Comparison of ENCODE assay signal across 8 mouse cellular contexts in genomic region chr7:35214442-35215222, GRCm38 (mm10). TPM values are rescaled to one million over a fixed set of nuclear protein-coding genes. Genes with fewer than 3 reads are reported as not detected.
DNase-seq lines count a peak whose midpoint lies in the region; ATAC-seq lines count a peak whose summit lies in the region.

No protein-coding gene starts in this region.

- no peaks in the 10 kb centered on the region; the same call in 1 of the 2 replicates for H3K27me3 ChIP-seq in kidney, embryonic 14.5 days (ENCODE audit: control insufficient read depth, insufficient read depth, low read length)
- peaks cover 23% of the 10 kb centered on the region for H3K27me3 ChIP-seq in forebrain, embryonic 10.5 days (ENCODE audit: poor library complexity, severe bottlenecking)
- H3K27me3 ChIP-seq in neural tube, embryonic 15.5 days (replicated peaks) = no peaks in the 10 kb centered on the region

- H3K4me1 ChIP-seq in kidney, embryonic 14.5 days (ENCODE audit: control insufficient read depth, insufficient read depth, low read length) = peaks cover 13% of the 10 kb centered on the region; the same call in 1 of the 2 replicates
- H3K4me1 ChIP-seq in forebrain, embryonic 10.5 days = peaks cover 36% of the 10 kb centered on the region
- H3K4me1 ChIP-seq in neural tube, embryonic 15.5 days = peaks cover 30% of the 10 kb centered on the region

- H3K4me2 ChIP-seq in kidney, embryonic 14.5 days (replicated peaks; ENCODE audit: low read depth, low read length) = peak overlapping the region; percentile 92
- peak overlapping the region; percentile 78 for H3K4me2 ChIP-seq in neural tube, embryonic 15.5 days

- ATAC-seq in kidney, embryonic 14.5 days (ENCODE audit: low FRiP score, low TSS enrichment) = peak; percentile 68
- peak; percentile 64 for ATAC-seq in neural tube, embryonic 15.5 days (ENCODE audit: low FRiP score)
- no peak for ATAC-seq in CD4-positive, CD25-positive, alpha-beta regulatory T cell, adult 4 months

- no peaks in the 10 kb centered on the region for H3K9me3 ChIP-seq in kidney, embryonic 14.5 days (ENCODE audit: control insufficient read depth, low read length)
- no peaks in the 10 kb centered on the region for H3K9me3 ChIP-seq in forebrain, embryonic 10.5 days
- no peaks in the 10 kb centered on the region for H3K9me3 ChIP-seq in neural tube, embryonic 15.5 days (replicated peaks)

- under 1% methylated on average over 67 of the region's 79 CpGs for WGBS in kidney, embryonic 14.5 days
- 6% methylated on average over 79 of the region's 79 CpGs for WGBS in forebrain, embryonic 10.5 days
- WGBS in neural tube, embryonic 15.5 days = 1% methylated on average over 42 of the region's 79 CpGs

- no peak for DNase-seq in kidney, adult 18-20 months
- peak; percentile 35 to 49 for DNase-seq in adrenal gland, postnatal 36 days
- DNase-seq in forebrain, embryonic 10.5 days (ENCODE audit: extremely low spot score, low spot score) = peak; percentile 52
- DNase-seq in kidney, postnatal 14 days = peak; percentile 34
- no peak for DNase-seq in left cerebral cortex, postnatal 14 days (ENCODE audit: low spot score in 2 of 2)

- no peak overlapping the region; the same call in 1 of the 2 replicates for H3K27ac ChIP-seq in kidney, embryonic 14.5 days (ENCODE audit: low read depth, low read length)
- H3K27ac ChIP-seq in forebrain, embryonic 10.5 days = peak overlapping the region; percentile 95
- peak overlapping the region; percentile 89 for H3K27ac ChIP-seq in neural tube, embryonic 15.5 days (replicated peaks)

- H3K9ac ChIP-seq in kidney, embryonic 14.5 days (ENCODE audit: low read depth, low read length) = peak overlapping the region; percentile 87
- peak overlapping the region; percentile 95 for H3K9ac ChIP-seq in neural tube, embryonic 15.5 days (replicated peaks)

- H3K4me3 ChIP-seq in kidney, embryonic 14.5 days (ENCODE audit: low read length) = peak overlapping the region; percentile 65
- peak overlapping the region; percentile 85 for H3K4me3 ChIP-seq in forebrain, embryonic 10.5 days
- H3K4me3 ChIP-seq in neural tube, embryonic 15.5 days (replicated peaks) = peak overlapping the region; percentile 82

- peaks cover 9% of the 10 kb centered on the region for H3K36me3 ChIP-seq in kidney, embryonic 14.5 days (ENCODE audit: control insufficient read depth, insufficient read depth, low read length)
- peaks cover 38% of the 10 kb centered on the region for H3K36me3 ChIP-seq in forebrain, embryonic 10.5 days (replicated peaks)
- peaks cover 32% of the 10 kb centered on the region for H3K36me3 ChIP-seq in neural tube, embryonic 15.5 days

- intact Hi-C loops in left cerebral cortex, postnatal 14 days (cut with DNase I) = no loop called here

RNA-seq across cellular contexts. Expression of gene Lrp3, which starts 0.7 kb away (rescaled TPM):
- 7.6 and 9.7 TPM in 2 replicates for polyA plus RNA-seq in kidney, embryonic 14.5 days (2014; fragmentation: Nextera tagmentation; extraction: Ambion mirVana)
- total RNA-seq in adrenal gland, postnatal 36 days (2021) = 10 to 100 TPM; 18.4 to 19.3 TPM
- 11.5 and 11.9 TPM in 2 replicates for polyA plus RNA-seq in forebrain, embryonic 10.5 days (2016; fragmentation: Nextera tagmentation; extraction: Ambion mirVana)
- 22.7 and 28.2 TPM in 2 replicates for polyA plus RNA-seq in neural tube, embryonic 15.5 days (2015; fragmentation: Nextera tagmentation; extraction: Ambion mirVana)
- polyA plus RNA-seq in CD4-positive, CD25-positive, alpha-beta regulatory T cell, adult 4 months (2017; shearing (Covaris generic)) = 1 to 10 TPM in 1 of 2 experiments, under 1 TPM in 1; 0.51 to 1.8 TPM
- total RNA-seq in left cerebral cortex, postnatal 14 days (2021) = 10 to 100 TPM; 83.8 to 84.6 TPM

RNA-seq across cellular contexts. Expression of gene Slc7a10, which starts 28.4 kb away (rescaled TPM):
- 0.47 and 0.70 TPM in 2 replicates for polyA plus RNA-seq in kidney, embryonic 14.5 days (2014; fragmentation: Nextera tagmentation; extraction: Ambion mirVana)
- total RNA-seq in adrenal gland, postnatal 36 days (2021) = 1 to 10 TPM; 6.2 to 7.7 TPM
- 0.64 and 0.79 TPM in 2 replicates for polyA plus RNA-seq in forebrain, embryonic 10.5 days (2016; fragmentation: Nextera tagmentation; extraction: Ambion mirVana)
- 24.1 and 25.6 TPM in 2 replicates for polyA plus RNA-seq in neural tube, embryonic 15.5 days (2015; fragmentation: Nextera tagmentation; extraction: Ambion mirVana)
- polyA plus RNA-seq in CD4-positive, CD25-positive, alpha-beta regulatory T cell, adult 4 months (2017; shearing (Covaris generic)) = 1 to 10 TPM; 6.7 to 7.4 TPM
- total RNA-seq in left cerebral cortex, postnatal 14 days (2021) = 10 to 100 TPM; 45.4 to 48.0 TPM

Comparison
In these comparisons a context has a peak if more than half of its experiments do, and no peak if none do; other contexts are left out.
1. DNase-seq: peak in adrenal gland, postnatal 36 days (2 of 2), forebrain, embryonic 10.5 days (single experiment) and kidney, postnatal 14 days (single experiment); none in kidney, adult 18-20 months (single experiment) and left cerebral cortex, postnatal 14 days (0 of 2).
2. Peak in every context shown above with its lines, with median percentiles within 50 percentile points of each other: H3K4me3 ChIP-seq.